10 mouse cellular contexts compared by ENCODE assay signal in genomic region chr11:108910903-108911302, GRCm38 (mm10). TPM values are rescaled to one million over a fixed set of nuclear protein-coding genes. Genes with fewer than 3 reads are reported as not detected.
DNase-seq lines count a peak whose midpoint lies in the region; ATAC-seq and TF ChIP-seq lines count a peak whose summit lies in the region.
"Had no signal": no experiment of that assay in that cellular context is flagged by ENCODE, and none has a peak within 500 bp of the region (broad histone marks: within the 10 kb centered on the region; RNA-seq: fewer than 3 reads in every experiment).

No protein-coding gene starts in this region.

- WGBS in kidney, embryonic 16.5 days, result 36% methylated on average over 7 of the region's 7 CpGs
- WGBS in embryonic facial prominence, embryonic 14.5 days, result 29% methylated on average over 7 of the region's 7 CpGs
- WGBS in lung, embryonic 16.5 days, result 32% methylated on average over 7 of the region's 7 CpGs

- H3K27me3 ChIP-seq in kidney, embryonic 16.5 days (ENCODE audit: insufficient read depth, low read length), result no peaks in the 10 kb centered on the region
- H3K27me3 ChIP-seq in embryonic facial prominence, embryonic 14.5 days (replicated peaks; ENCODE audit: control insufficient read depth, insufficient read depth, low read length), result no peaks in the 10 kb centered on the region
- H3K27me3 ChIP-seq in lung, embryonic 16.5 days (ENCODE audit: control insufficient read depth, insufficient read depth, low read depth, low read length), result no peaks in the 10 kb centered on the region

- no peak for TF ChIP-seq CTCF in layer of hippocampus, adult 2 months (conservative IDR thresholded peaks at IDR 0.05)

- no peak overlapping the region for H3K9ac ChIP-seq in kidney, embryonic 16.5 days (replicated peaks; ENCODE audit: low read length)
- H3K9ac ChIP-seq in embryonic facial prominence, embryonic 14.5 days (ENCODE audit: low read depth, low read length), result no peak overlapping the region
- no peak overlapping the region for H3K9ac ChIP-seq in lung, embryonic 16.5 days (ENCODE audit: low read length)

- intact Hi-C loops in left cerebral cortex, postnatal 10 days (cut with DNase I), result no loop called here

- no peak overlapping the region for H3K27ac ChIP-seq in kidney, embryonic 16.5 days (ENCODE audit: low read length)
- no peak overlapping the region for H3K27ac ChIP-seq in embryonic facial prominence, embryonic 14.5 days (replicated peaks; ENCODE audit: low read depth, low read length)
- no peak overlapping the region for H3K27ac ChIP-seq in lung, embryonic 16.5 days (ENCODE audit: low read length)
- H3K27ac ChIP-seq in layer of hippocampus, adult 2 months, result no peak overlapping the region
- H3K27ac ChIP-seq: gastrocnemius, adult 2 months had no signal

- H3K4me2 ChIP-seq in kidney, embryonic 16.5 days (replicated peaks; ENCODE audit: low read depth, low read length), result peak overlapping the region; percentile 52
- H3K4me2 ChIP-seq in embryonic facial prominence, embryonic 14.5 days (ENCODE audit: low read depth, low read length), result peak overlapping the region; percentile 49
- peak overlapping the region; percentile 58 for H3K4me2 ChIP-seq in lung, embryonic 16.5 days (ENCODE audit: low read depth, low read length)

- no peaks in the 10 kb centered on the region for H3K36me3 ChIP-seq in kidney, embryonic 16.5 days (ENCODE audit: insufficient read depth, low read length)
- H3K36me3 ChIP-seq in embryonic facial prominence, embryonic 14.5 days (ENCODE audit: control insufficient read depth, insufficient read depth, low read length), result no peaks in the 10 kb centered on the region
- H3K36me3 ChIP-seq in lung, embryonic 16.5 days (ENCODE audit: control insufficient read depth, insufficient read depth, low read length), result no peaks in the 10 kb centered on the region

- DNase-seq in kidney, postnatal 10 days, result no peak
- DNase-seq in embryonic facial prominence, embryonic 14.5 days (ENCODE audit: low spot score), result peak; percentile 67
- peak; percentile 72 to 79 for DNase-seq in thymus, postnatal 10 days (ENCODE audit: low spot score in 2 of 2)
- DNase-seq in left cerebral cortex, postnatal 10 days (ENCODE audit: extremely low spot score in 1 of 2, low spot score in 2 of 2), result no peak
- no peak for DNase-seq in layer of hippocampus, adult 2 months (ENCODE audit: low spot score in 2 of 2)
- no peak for DNase-seq in B cell, adult 2 months
- DNase-seq: adrenal gland, postnatal 25 days; gastrocnemius, adult 2 months had no signal

- no peaks in the 10 kb centered on the region for H3K9me3 ChIP-seq in kidney, embryonic 16.5 days (ENCODE audit: low read length)
- no peaks in the 10 kb centered on the region for H3K9me3 ChIP-seq in embryonic facial prominence, embryonic 14.5 days (ENCODE audit: control insufficient read depth, low read length)
- no peaks in the 10 kb centered on the region for H3K9me3 ChIP-seq in lung, embryonic 16.5 days (ENCODE audit: control insufficient read depth, low read length)

- peaks cover 14% of the 10 kb centered on the region for H3K4me1 ChIP-seq in kidney, embryonic 16.5 days (ENCODE audit: insufficient read depth, low read length)
- peaks cover 14% of the 10 kb centered on the region; the same call in 1 of the 2 replicates for H3K4me1 ChIP-seq in embryonic facial prominence, embryonic 14.5 days (ENCODE audit: control insufficient read depth, insufficient read depth, low read length)
- peaks cover 16% of the 10 kb centered on the region for H3K4me1 ChIP-seq in lung, embryonic 16.5 days (replicated peaks; ENCODE audit: control insufficient read depth, insufficient read depth, low read length)

- H3K4me3 ChIP-seq in kidney, embryonic 16.5 days (ENCODE audit: low read length), result peak overlapping the region; percentile 13
- H3K4me3 ChIP-seq in embryonic facial prominence, embryonic 14.5 days (ENCODE audit: low read depth, low read length), result no peak overlapping the region
- peak overlapping the region; percentile 27 for H3K4me3 ChIP-seq in lung, embryonic 16.5 days (ENCODE audit: low read length)
- H3K4me3 ChIP-seq in layer of hippocampus, adult 2 months, result no peak overlapping the region

- ATAC-seq in kidney, embryonic 16.5 days (ENCODE audit: low FRiP score, low TSS enrichment), result no peak
- peak; percentile 45; the same call in 1 of the 2 replicates for ATAC-seq in embryonic facial prominence, embryonic 14.5 days (ENCODE audit: low read depth)
- ATAC-seq in lung, embryonic 16.5 days (ENCODE audit: low read depth), result peak; percentile 20; the same call in 1 of the 2 replicates

RNA-seq across cellular contexts. Expression of gene Axin2, which starts 9.2 kb away (rescaled TPM):
- 4.7 and 5.7 TPM in 2 replicates for polyA plus RNA-seq in kidney, embryonic 16.5 days (2015; fragmentation: Nextera tagmentation; extraction: Ambion mirVana)
- polyA plus RNA-seq in embryonic facial prominence, embryonic 14.5 days (2014; fragmentation: Nextera tagmentation; extraction: Ambion mirVana), result 11.4 and 11.8 TPM in 2 replicates
- 7.8 and 8.5 TPM in 2 replicates for polyA plus RNA-seq in lung, embryonic 16.5 days (2015; fragmentation: Nextera tagmentation; extraction: Ambion mirVana)
- total RNA-seq in left cerebral cortex, postnatal 10 days (2021), result 10 to 100 TPM; 30.6 to 31.6 TPM
- total RNA-seq in layer of hippocampus, adult 2 months (2021), result 10 to 100 TPM; 31.1 to 32.7 TPM

Comparison
In these comparisons a context has a peak if more than half of its experiments do, and no peak if none do; other contexts are left out.
1. H3K4me3 ChIP-seq: peak in kidney, embryonic 16.5 days (single experiment) and lung, embryonic 16.5 days (single experiment); none in embryonic facial prominence, embryonic 14.5 days (single experiment) and layer of hippocampus, adult 2 months (single experiment).
2. DNase-seq: peak in embryonic facial prominence, embryonic 14.5 days (single experiment) and thymus, postnatal 10 days (2 of 2); none in kidney, postnatal 10 days (single experiment), left cerebral cortex, postnatal 10 days (0 of 2), layer of hippocampus, adult 2 months (0 of 2) and B cell, adult 2 months (0 of 2).
3. Peak in every context shown above with its lines, with median percentiles within 50 percentile points of each other: H3K4me2 ChIP-seq.